ENCODE assay signal across 10 mouse cellular contexts in genomic region chr6:114358171-114358570, GRCm38 (mm10). TPM values are rescaled to one million over a fixed set of nuclear protein-coding genes. Genes with fewer than 3 reads are reported as not detected.
DNase-seq lines count a peak whose midpoint lies in the region; ATAC-seq and TF ChIP-seq lines count a peak whose summit lies in the region.
"Had no signal": no experiment of that assay in that cellular context is flagged by ENCODE, and none has a peak within 500 bp of the region (broad histone marks: within the 10 kb centered on the region; RNA-seq: fewer than 3 reads in every experiment).

No protein-coding gene starts in this region.

- no peak overlapping the region for H3K9ac ChIP-seq in heart, adult 2 months (ENCODE audit: low read depth, low read length)
- H3K9ac ChIP-seq in heart, embryonic 12.5 days, result no peak overlapping the region
- no peak overlapping the region for H3K9ac ChIP-seq in forebrain, embryonic 15.5 days (replicated peaks)
- H3K9ac ChIP-seq: liver, embryonic 14.5 days; neural tube, embryonic 13.5 days; stomach, embryonic 15.5 days had no signal

- no peaks in the 10 kb centered on the region for H3K36me3 ChIP-seq in heart, adult 2 months (ENCODE audit: control insufficient read depth, insufficient read depth, low read length)
- H3K36me3 ChIP-seq in heart, embryonic 12.5 days, result no peaks in the 10 kb centered on the region
- no peaks in the 10 kb centered on the region for H3K36me3 ChIP-seq in forebrain, embryonic 15.5 days
- H3K36me3 ChIP-seq: neural tube, embryonic 13.5 days; stomach, embryonic 15.5 days had no signal

- ATAC-seq in heart, embryonic 12.5 days (ENCODE audit: insufficient number of reproducible peaks, low FRiP score), result no peak; the same call in 1 of the 2 replicates
- no peak for ATAC-seq in forebrain, embryonic 15.5 days (replicated peaks)

- H3K9me3 ChIP-seq in heart, embryonic 12.5 days (replicated peaks), result no peaks in the 10 kb centered on the region
- no peaks in the 10 kb centered on the region for H3K9me3 ChIP-seq in forebrain, embryonic 15.5 days
- H3K9me3 ChIP-seq: neural tube, embryonic 13.5 days; stomach, embryonic 15.5 days had no signal

- TF ChIP-seq CTCF in heart, adult 2 months (IDR thresholded peaks at IDR 0.05), result no peak
- no peak for TF ChIP-seq CTCF in bone marrow macrophage, adult 2 months (IDR thresholded peaks at IDR 0.05; ENCODE audit: low read depth, low read length)

- H3K4me3 ChIP-seq in heart, adult 2 months, result no peak overlapping the region
- H3K4me3 ChIP-seq in heart, embryonic 12.5 days, result no peak overlapping the region
- H3K4me3 ChIP-seq in bone marrow macrophage, adult 2 months (ENCODE audit: insufficient read depth, low read length), result no peak overlapping the region
- no peak overlapping the region for H3K4me3 ChIP-seq in forebrain, embryonic 15.5 days
- H3K4me3 ChIP-seq: neural tube, embryonic 13.5 days; stomach, embryonic 15.5 days had no signal

- H3K27me3 ChIP-seq in heart, adult 2 months (ENCODE audit: control insufficient read depth, insufficient read depth, low read length), result no peaks in the 10 kb centered on the region
- H3K27me3 ChIP-seq in heart, embryonic 12.5 days (replicated peaks), result no peaks in the 10 kb centered on the region; the same call in 1 of the 2 replicates
- no peaks in the 10 kb centered on the region for H3K27me3 ChIP-seq in forebrain, embryonic 15.5 days
- H3K27me3 ChIP-seq: neural tube, embryonic 13.5 days; stomach, embryonic 15.5 days had no signal

- WGBS in heart, adult 2 months, result 9% methylated on average over 3 of the region's 3 CpGs
- 35% methylated on average over 3 of the region's 3 CpGs for WGBS in heart, embryonic 12.5 days
- 63% methylated on average over 3 of the region's 3 CpGs for WGBS in forebrain, embryonic 15.5 days

- TF ChIP-seq EP300 in heart, adult 2 months (IDR thresholded peaks at IDR 0.05; ENCODE audit: insufficient read depth, low read depth, low read length), result no peak

- H3K79me2 ChIP-seq in heart, adult 2 months (replicated peaks; ENCODE audit: control insufficient read depth, insufficient read depth, low read length), result no peaks in the 10 kb centered on the region

- intact Hi-C loops in heart, adult 2 months (cut with DNase I), result no loop called here
- intact Hi-C loops in heart, postnatal 25 days (cut with DNase I), result no loop called here

- no peak for TF ChIP-seq POLR2A in heart, adult 2 months (IDR thresholded peaks at IDR 0.05; ENCODE audit: insufficient read depth, low read depth, low read length)
- TF ChIP-seq POLR2A in bone marrow macrophage, adult 2 months (IDR thresholded peaks at IDR 0.05; ENCODE audit: borderline replicate concordance, low read depth, low read length), result no peak

- peaks cover 4% of the 10 kb centered on the region for H3K4me1 ChIP-seq in heart, adult 2 months (ENCODE audit: control insufficient read depth, insufficient read depth, low read length)
- peaks cover 4% of the 10 kb centered on the region for H3K4me1 ChIP-seq in heart, embryonic 12.5 days (replicated peaks)
- H3K4me1 ChIP-seq in bone marrow macrophage, adult 2 months (ENCODE audit: control insufficient read depth, insufficient read depth, low read length), result peaks cover 45% of the 10 kb centered on the region
- no peaks in the 10 kb centered on the region for H3K4me1 ChIP-seq in forebrain, embryonic 15.5 days
- H3K4me1 ChIP-seq: neural tube, embryonic 13.5 days; stomach, embryonic 15.5 days had no signal

- no peak overlapping the region for H3K27ac ChIP-seq in heart, adult 2 months
- H3K27ac ChIP-seq in heart, embryonic 12.5 days (ENCODE audit: poor library complexity, severe bottlenecking), result no peak overlapping the region
- peak overlapping the region; percentile 64 for H3K27ac ChIP-seq in bone marrow macrophage, adult 2 months (ENCODE audit: insufficient read depth, low read depth, low read length)
- no peak overlapping the region for H3K27ac ChIP-seq in forebrain, embryonic 15.5 days (replicated peaks)
- H3K27ac ChIP-seq: liver, embryonic 14.5 days; neural tube, embryonic 13.5 days; stomach, embryonic 15.5 days had no signal

- no peak overlapping the region for H3K4me2 ChIP-seq in heart, embryonic 12.5 days
- H3K4me2 ChIP-seq in forebrain, embryonic 15.5 days (replicated peaks), result no peak overlapping the region
- H3K4me2 ChIP-seq: neural tube, embryonic 13.5 days; stomach, embryonic 15.5 days had no signal

- DNase-seq in heart, adult 2 months, result peak; percentile 43 to 55
- DNase-seq in 3T3-L1 (ENCODE audit: low read depth, low spot score), result peak; percentile 87
- peak; percentile 14 for DNase-seq in heart, postnatal 25 days (ENCODE audit: low spot score)
- no peak for DNase-seq in liver

RNA-seq across cellular contexts. Expression of gene Hrh1, which starts 39.6 kb away (rescaled TPM):
- total RNA-seq in heart, adult 2 months (2021), result under 1 TPM; 0.36 to 0.47 TPM
- 0.20 and 0.41 TPM in 2 replicates for polyA plus RNA-seq in heart, adult 2 months (2012; rRNA removed)
- not detected in 2 replicates for polyA plus RNA-seq in heart, embryonic 12.5 days (2016; fragmentation: Nextera tagmentation; extraction: Ambion mirVana)
- 0.66 and 0.76 TPM in 2 replicates for polyA plus RNA-seq in bone marrow macrophage, adult 2 months (2012; ENCODE audit: insufficient read depth, insufficient read length, missing spikeins)
- under 1 TPM; 0.29 to 0.42 TPM for total RNA-seq in heart, postnatal 25 days (2021)
- 0.65 and 0.73 TPM in 2 replicates for polyA plus RNA-seq in forebrain, embryonic 15.5 days (2015; fragmentation: Nextera tagmentation; extraction: Ambion mirVana)
